In genomic region chr11:106762139-106762799, GRCm38 (mm10) we compare ENCODE assay signal across 8 mouse cellular contexts. TPM values are rescaled to one million over a fixed set of nuclear protein-coding genes. Genes with fewer than 3 reads are reported as not detected.
DNase-seq lines count a peak whose midpoint lies in the region; ATAC-seq and TF ChIP-seq lines count a peak whose summit lies in the region.

No protein-coding gene starts in this region.

- H3K9me3 ChIP-seq in liver, embryonic 14.5 days (ENCODE audit: control insufficient read depth, low read length): no peaks in the 10 kb centered on the region

- TF ChIP-seq CTCF in gastrocnemius, adult 2 months (IDR thresholded peaks at IDR 0.05): no peak
- TF ChIP-seq CTCF in liver, embryonic 14.5 days (IDR thresholded peaks at IDR 0.05; ENCODE audit: low read depth): no peak

- peaks cover 9% of the 10 kb centered on the region for H3K36me3 ChIP-seq in liver, embryonic 14.5 days (replicated peaks; ENCODE audit: control insufficient read depth, insufficient read depth, low read depth)

- 0 out of 2 replicates have a peak, but pooled peaks have one; percentile 24 for ATAC-seq in liver, embryonic 14.5 days (ENCODE audit: insufficient read depth)

- no peak overlapping the region for H3K9ac ChIP-seq in liver, embryonic 14.5 days (replicated peaks)

- TF ChIP-seq EP300 in liver, embryonic 14.5 days (IDR thresholded peaks at IDR 0.05; ENCODE audit: low read depth): no peak

- WGBS in liver, embryonic 14.5 days (ENCODE audit: insufficient replicate concordance): 10% methylated on average over 5 of the region's 5 CpGs

- DNase-seq in gastrocnemius, adult 2 months: no peak
- no peak for DNase-seq in gastrocnemius, postnatal 36 days
- peak; percentile 64 for DNase-seq in ZHBTc4 (ENCODE audit: low read depth, low spot score)
- DNase-seq in heart, postnatal 10 days: peak; percentile 54 to 58
- no peak for DNase-seq in liver, embryonic 14.5 days (ENCODE audit: low read depth in 3 of 3, low spot score in 3 of 3)
- peak; percentile 31 to 69 for DNase-seq in spleen, postnatal 10 days (ENCODE audit: low spot score in 2 of 2)
- DNase-seq in cerebellum, postnatal 36 days: no peak
- DNase-seq in yolk sac, embryonic 10.5 days (ENCODE audit: low spot score): no peak

- no peaks in the 10 kb centered on the region for H3K27me3 ChIP-seq in liver, embryonic 14.5 days (ENCODE audit: control insufficient read depth, insufficient read depth, low read length)

- 0 out of 2 replicates have a peak overlapping the region, but pooled peaks have one; percentile 48 for H3K27ac ChIP-seq in gastrocnemius, adult 2 months
- H3K27ac ChIP-seq in liver, embryonic 14.5 days: no peak overlapping the region

- peaks cover 0 to 16% of the 10 kb centered on the region in 2 experiments; a peak in 2 of 4 replicates for H3K4me1 ChIP-seq in liver, embryonic 14.5 days (replicated peaks; ENCODE audit: control insufficient read depth in 2 of 2, insufficient read depth in 2 of 2, low read length in 1 of 2)

- H3K4me2 ChIP-seq in liver, embryonic 14.5 days (ENCODE audit: low read depth): no peak overlapping the region

- intact Hi-C loops in gastrocnemius, adult 2 months (cut with DNase I): no loop called here
- intact Hi-C loops in gastrocnemius, postnatal 36 days (cut with DNase I): no loop called here
- intact Hi-C loops in heart, postnatal 10 days (cut with DNase I): no loop called here

- H3K4me3 ChIP-seq in gastrocnemius, adult 2 months: no peak overlapping the region
- H3K4me3 ChIP-seq in liver, embryonic 14.5 days (ENCODE audit: insufficient read depth in 1 of 2, low read depth in 2 of 2, low read length in 2 of 2): no peak overlapping the region

RNA-seq across cellular contexts. Expression of gene Milr1, which starts 11.2 kb away (rescaled TPM):
- not detected for total RNA-seq in gastrocnemius, adult 2 months (2021)
- under 1 TPM; 0.22 to 0.28 TPM for total RNA-seq in gastrocnemius, postnatal 36 days (2021)
- total RNA-seq in heart, postnatal 10 days (2021): 1 to 10 TPM in 1 of 2 experiments, under 1 TPM in 1; 0.94 to 1.1 TPM
- polyA plus RNA-seq in liver, embryonic 14.5 days (2012; rRNA removed): 1.00 and 2.2 TPM in 2 replicates
- polyA plus RNA-seq in liver, embryonic 14.5 days (2014; fragmentation: Nextera tagmentation; extraction: Ambion mirVana): 2.2 and 3.0 TPM in 2 replicates

RNA-seq across cellular contexts. Expression of gene Pecam1, which starts 11.8 kb away (rescaled TPM):
- 10 to 100 TPM; 37.1 to 43.8 TPM for total RNA-seq in gastrocnemius, adult 2 months (2021)
- 10 to 100 TPM; 33.7 to 36.2 TPM for total RNA-seq in gastrocnemius, postnatal 36 days (2021)
- total RNA-seq in heart, postnatal 10 days (2021): 100 to 1,000 TPM; 214 to 220 TPM
- 4.6 and 6.3 TPM in 2 replicates for polyA plus RNA-seq in liver, embryonic 14.5 days (2012; rRNA removed)
- polyA plus RNA-seq in liver, embryonic 14.5 days (2014; fragmentation: Nextera tagmentation; extraction: Ambion mirVana): 5.5 and 6.1 TPM in 2 replicates

RNA-seq across cellular contexts. Expression of gene Polg2, which starts 17.1 kb away (rescaled TPM):
- 1 to 10 TPM; 2.4 to 3.3 TPM for total RNA-seq in gastrocnemius, adult 2 months (2021)
- 1 to 10 TPM; 3.1 to 3.2 TPM for total RNA-seq in gastrocnemius, postnatal 36 days (2021)
- total RNA-seq in heart, postnatal 10 days (2021): 1 to 10 TPM; 3.7 to 4.3 TPM
- 2.7 and 3.8 TPM in 2 replicates for polyA plus RNA-seq in liver, embryonic 14.5 days (2012; rRNA removed)
- 4.4 and 5.0 TPM in 2 replicates for polyA plus RNA-seq in liver, embryonic 14.5 days (2014; fragmentation: Nextera tagmentation; extraction: Ambion mirVana)

RNA-seq across cellular contexts. Expression of gene Ddx5, which starts 26.7 kb away (rescaled TPM):
- 100 to 1,000 TPM; 261 to 265 TPM for total RNA-seq in gastrocnemius, adult 2 months (2021)
- 100 to 1,000 TPM; 185 to 233 TPM for total RNA-seq in gastrocnemius, postnatal 36 days (2021)
- 100 to 1,000 TPM; 513 to 524 TPM for total RNA-seq in heart, postnatal 10 days (2021)
- polyA plus RNA-seq in liver, embryonic 14.5 days (2012; rRNA removed): 87.2 and 138 TPM in 2 replicates
- 122 and 130 TPM in 2 replicates for polyA plus RNA-seq in liver, embryonic 14.5 days (2014; fragmentation: Nextera tagmentation; extraction: Ambion mirVana)

RNA-seq across cellular contexts. Expression of gene Cep95, which starts 26.8 kb away (rescaled TPM):
- total RNA-seq in gastrocnemius, adult 2 months (2021): 1 to 10 TPM; 3.7 to 5.6 TPM
- total RNA-seq in gastrocnemius, postnatal 36 days (2021): 1 to 10 TPM; 3.1 to 3.9 TPM
- total RNA-seq in heart, postnatal 10 days (2021): 10 to 100 TPM in 1 of 2 experiments, 1 to 10 TPM in 1; 7.7 to 10.5 TPM
- polyA plus RNA-seq in liver, embryonic 14.5 days (2012; rRNA removed): 4.0 and 9.9 TPM in 2 replicates
- polyA plus RNA-seq in liver, embryonic 14.5 days (2014; fragmentation: Nextera tagmentation; extraction: Ambion mirVana): 6.1 and 6.6 TPM in 2 replicates

Comparison
In these comparisons a context has a peak if more than half of its experiments do, and no peak if none do; other contexts are left out.
1. DNase-seq: peak in ZHBTc4 (single experiment), heart, postnatal 10 days (2 of 2) and spleen, postnatal 10 days (2 of 2); none in gastrocnemius, adult 2 months (single experiment), gastrocnemius, postnatal 36 days (0 of 2), liver, embryonic 14.5 days (0 of 3), cerebellum, postnatal 36 days (0 of 2) and yolk sac, embryonic 10.5 days (single experiment).
2. RNA of gene Pecam1, which starts 11.8 kb away (total RNA-seq): 214 to 220 TPM in heart, postnatal 10 days; 37.1 to 43.8 TPM in gastrocnemius, adult 2 months and 33.7 to 36.2 TPM in gastrocnemius, postnatal 36 days; every median in the first group is over 4 times any median in the second.